Mouse (Mus musculus) layer of hippocampus, adult 9-10 months (tissue): ENCODE measurements around the gene Cdkal1.

Source experiments
- DNase-seq: peaks from one replicate; pipeline ENCODE4 v3.0.0; 2022; ENCODE audit warnings: low spot score

Gene Cdkal1

GRCm38 (mm10) chr13:29405316-29405715 lies 450.2 kb downstream of the Cdkal1 start:
- no peak for DNase-seq

GRCm38 (mm10) chr13:29403217-29403616 lies 452.3 kb downstream of the Cdkal1 start:
- no peak for DNase-seq

- DNase-seq = no peak
Observed at GRCm38 (mm10) chr13:29402526-29403040, 452.9 kb downstream of the Cdkal1 start.

GRCm38 (mm10) chr13:29399908-29400307 lies 455.6 kb downstream of the Cdkal1 start:
- peak; percentile 17 for DNase-seq

DNA sequence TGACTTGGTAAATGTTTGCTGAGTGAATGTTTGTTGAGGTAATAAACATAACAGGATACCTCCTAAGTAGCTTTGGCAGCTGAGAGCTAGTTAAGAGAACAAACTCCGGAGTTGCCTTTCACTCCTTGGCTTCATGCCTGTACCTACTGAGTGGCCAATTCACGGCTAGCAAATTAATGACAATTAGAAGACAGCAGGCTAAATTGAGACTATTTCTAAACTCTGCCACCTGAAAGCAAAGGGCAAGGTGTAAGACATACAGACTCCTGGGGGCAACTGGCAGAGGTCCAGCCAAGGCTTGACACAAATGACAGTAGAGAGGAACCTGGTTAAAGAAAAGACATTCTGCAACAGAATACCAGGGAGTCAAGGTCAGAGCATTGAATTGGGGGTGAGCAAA lies 457.0 kb downstream of the Cdkal1 start:
- DNase-seq = no peak

- no peak for DNase-seq
Observed at GRCm38 (mm10) chr13:29395694-29396093, 459.8 kb downstream of the Cdkal1 start.

- DNase-seq = no peak
Observed at GRCm38 (mm10) chr13:29390025-29390424, 465.4 kb downstream of the Cdkal1 start.

- DNase-seq = no peak
Observed at GRCm38 (mm10) chr13:29388918-29389317, 466.6 kb downstream of the Cdkal1 start.

- no peak for DNase-seq
Observed at GRCm38 (mm10) chr13:29377572-29377971, 477.9 kb downstream of the Cdkal1 start.

DNA sequence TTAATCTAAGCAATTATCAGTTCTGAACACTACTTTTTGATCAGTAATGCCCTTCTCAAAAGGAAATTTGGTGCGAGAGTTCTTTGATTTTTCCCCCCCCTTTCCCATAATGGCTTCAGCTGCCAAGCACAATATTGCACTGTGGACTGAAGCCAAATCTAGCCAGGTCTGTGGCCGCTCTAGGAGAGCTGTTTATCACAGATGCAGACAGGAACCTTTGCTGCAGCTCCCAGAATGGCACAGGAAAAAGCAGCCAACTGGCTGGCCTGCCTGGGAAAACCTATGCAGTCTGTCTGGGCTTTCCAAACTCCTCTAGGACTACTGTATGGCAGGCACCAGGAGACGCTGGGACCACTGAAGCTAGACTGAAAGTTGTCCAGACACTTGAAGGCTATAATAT lies 483.6 kb downstream of the Cdkal1 start:
- DNase-seq = no peak

GRCm38 (mm10) chr13:29371466-29371771 lies 484.1 kb downstream of the Cdkal1 start:
- DNase-seq = no peak

DNA sequence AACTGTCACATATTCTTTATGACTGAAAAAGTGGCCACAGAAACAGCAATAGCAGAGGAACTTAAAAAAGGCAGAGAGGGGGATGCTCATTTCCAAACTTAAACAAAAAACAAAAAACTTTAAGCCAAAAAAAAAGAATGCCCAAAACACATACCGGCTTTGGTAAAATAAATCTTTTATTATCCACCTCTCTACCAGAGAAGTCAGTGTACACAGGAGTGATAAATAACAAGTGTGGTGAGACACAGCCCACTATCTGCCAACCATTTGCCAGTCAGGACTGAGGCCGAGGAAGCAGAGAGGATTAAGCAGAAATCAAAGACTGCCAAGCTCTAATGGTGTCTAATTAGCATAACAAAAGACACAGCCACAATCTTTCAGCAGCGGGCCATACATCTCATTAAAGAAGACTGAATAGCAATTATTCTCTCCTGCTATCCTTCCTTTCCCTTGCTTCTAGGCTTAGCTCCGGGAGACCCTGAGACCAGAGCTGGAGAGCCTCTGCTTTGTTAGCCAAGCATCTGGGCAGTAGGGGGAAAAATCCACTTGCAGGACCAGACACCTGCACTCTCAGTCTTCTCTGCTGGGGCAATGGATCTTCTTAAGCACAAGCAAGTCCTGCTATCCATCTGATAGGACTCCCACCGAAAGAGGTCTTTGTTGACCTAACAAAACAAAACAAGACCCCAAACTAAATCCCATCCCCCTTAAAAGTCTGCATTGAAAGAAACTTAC lies 484.6 kb downstream of the Cdkal1 start:
- DNase-seq = no peak

- no peak for DNase-seq
Observed at GRCm38 (mm10) chr13:29368806-29369205, 486.7 kb downstream of the Cdkal1 start.

- no peak for DNase-seq
Observed at GRCm38 (mm10) chr13:29364901-29365625, 490.4 kb downstream of the Cdkal1 start.

DNA sequence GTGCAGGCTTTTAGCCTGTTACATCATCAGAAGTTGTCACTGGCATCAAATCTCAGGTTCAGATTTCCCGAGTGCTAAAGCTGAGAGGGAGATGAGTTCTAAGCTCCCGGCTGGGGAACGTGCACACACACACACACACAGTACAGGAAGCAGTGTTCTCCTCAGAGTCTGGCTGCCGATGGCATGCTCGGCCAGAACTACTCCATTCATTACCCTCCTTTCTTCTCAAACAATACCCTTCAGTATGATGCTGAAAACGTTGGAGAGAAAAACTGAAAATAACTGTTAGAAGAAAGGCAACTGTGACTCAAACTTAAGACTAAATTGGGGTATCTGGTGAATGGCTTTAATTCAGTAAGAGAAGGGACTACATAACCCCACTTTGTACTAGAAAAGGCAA lies 491.5 kb downstream of the Cdkal1 start:
- DNase-seq = no peak

GRCm38 (mm10) chr13:29361842-29362241 lies 493.6 kb downstream of the Cdkal1 start:
- no peak for DNase-seq

- DNase-seq = no peak
Observed at GRCm38 (mm10) chr13:29360899-29361298, 494.6 kb downstream of the Cdkal1 start.

DNA sequence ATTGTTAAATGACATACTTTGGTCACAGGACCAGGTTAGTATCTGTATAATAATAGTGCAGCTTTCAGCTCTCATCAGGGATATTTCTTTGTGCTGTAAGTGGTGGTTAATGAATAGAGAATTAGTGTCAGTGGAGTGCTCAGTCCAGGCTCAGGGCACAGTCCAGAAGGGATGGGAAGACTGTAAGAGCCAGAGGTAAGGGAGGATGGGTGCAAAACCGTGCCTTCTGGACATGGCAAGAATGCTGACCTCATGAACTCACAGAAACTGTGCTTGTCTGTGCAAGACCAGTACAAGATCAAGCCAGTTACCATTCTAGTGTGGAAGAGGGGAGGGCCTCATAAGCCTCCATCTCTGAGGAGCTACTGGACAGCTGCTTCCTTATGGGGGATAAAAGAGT lies 496.1 kb downstream of the Cdkal1 start:
- no peak for DNase-seq

- DNase-seq = no peak
Observed at GRCm38 (mm10) chr13:29357483-29357882, 498.0 kb downstream of the Cdkal1 start.

DNA sequence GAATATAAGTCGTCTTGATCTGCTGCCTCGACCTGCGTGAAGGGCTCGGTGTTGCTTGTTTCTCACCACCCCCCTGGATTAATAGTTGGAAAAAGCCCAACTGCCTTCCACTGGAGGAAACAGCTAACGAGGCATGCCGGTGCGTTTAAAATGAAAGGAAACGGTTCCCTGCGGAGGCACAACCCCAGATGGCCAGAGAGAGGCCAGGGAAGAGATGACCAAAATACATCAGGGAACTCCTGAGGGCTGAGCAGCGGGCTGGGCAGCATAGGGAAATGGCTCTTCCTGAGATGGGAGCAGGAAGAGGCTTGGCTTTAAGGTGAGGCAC lies 499.4 kb downstream of the Cdkal1 start:
- DNase-seq = no peak

- no peak for DNase-seq
Observed at GRCm38 (mm10) chr13:29355484-29356157, 499.9 kb downstream of the Cdkal1 start.

DNA sequence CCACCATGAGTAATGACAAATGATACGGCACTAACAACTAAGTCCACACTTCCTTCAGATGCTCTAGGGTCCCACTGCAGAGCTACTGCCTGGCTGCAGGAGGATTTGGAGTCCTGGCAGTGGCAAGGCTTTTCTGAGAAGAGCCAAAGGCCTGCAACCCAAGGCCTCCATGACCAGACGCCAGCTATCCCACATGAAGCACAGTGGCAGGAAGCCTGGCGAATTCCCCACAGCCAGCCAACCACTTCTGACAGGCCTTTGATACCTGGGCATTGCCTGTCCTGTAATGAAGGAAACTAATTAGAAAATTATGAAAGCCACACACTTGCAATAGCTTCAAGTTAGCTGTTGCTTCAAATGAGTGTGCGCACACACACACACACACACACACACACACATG lies 500.5 kb downstream of the Cdkal1 start:
- DNase-seq = no peak

DNA sequence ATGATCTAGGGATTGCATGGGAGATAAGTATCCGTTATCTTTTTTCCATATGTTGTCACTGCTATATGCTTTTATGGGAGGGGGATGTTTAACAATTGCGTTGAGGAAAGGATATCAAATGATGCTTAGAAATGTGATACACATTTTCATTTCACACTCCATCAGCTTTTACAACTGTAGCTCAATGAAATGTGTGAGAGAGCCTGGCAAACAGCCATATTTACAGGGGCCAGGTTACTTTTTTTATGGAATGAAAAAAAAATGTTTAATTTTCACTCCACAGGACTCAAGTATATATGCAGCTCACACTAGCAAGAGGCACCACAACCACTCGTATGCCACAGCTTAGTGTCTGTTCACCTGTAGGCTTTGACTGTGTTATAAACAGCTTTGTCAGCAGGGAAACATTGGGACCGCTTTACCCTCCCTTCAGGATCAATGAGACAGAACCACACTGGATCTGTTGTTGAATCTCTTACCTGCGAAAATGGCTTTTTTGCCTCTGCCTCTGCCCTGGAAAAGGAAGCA lies 501.5 kb downstream of the Cdkal1 start:
- no peak for DNase-seq
